Mouse (Mus musculus) monocyte, adult 5-6 weeks (primary cell): Measurements from ENCODE around the gene Cep97. TPM values are rescaled to one million over a fixed set of nuclear protein-coding genes. Genes with fewer than 3 reads are reported as not detected.
"Not testable (repeated sequence)": the region's sequence is repeated elsewhere in the genome, so short reads cannot be mapped to it uniquely, and the experiment has no call there.

ENCODE experiments used
- ATAC-seq: fragments of 153-309, 156-312 bp; replicated peaks from 2 replicates; pipeline ENCODE4 v1.8.0; 2017; ENCODE audit warnings: mild to moderate bottlenecking; ENCODE audit not compliant: low TSS enrichment, insufficient number of reproducible peaks, severe bottlenecking, poor library complexity, low FRiP score
- total RNA-seq: library from RNA; stranded (forward); fragments of 200-1000, 200-491, 200-594 nt; gene quantifications from 3 replicates; pipeline ENCODE4 v1.2.3, GENCODE M21; 2017

The Cep97 gene
- 2.2 to 16.1 TPM (median 6.4 TPM) in 3 replicates for total RNA-seq

DNA sequence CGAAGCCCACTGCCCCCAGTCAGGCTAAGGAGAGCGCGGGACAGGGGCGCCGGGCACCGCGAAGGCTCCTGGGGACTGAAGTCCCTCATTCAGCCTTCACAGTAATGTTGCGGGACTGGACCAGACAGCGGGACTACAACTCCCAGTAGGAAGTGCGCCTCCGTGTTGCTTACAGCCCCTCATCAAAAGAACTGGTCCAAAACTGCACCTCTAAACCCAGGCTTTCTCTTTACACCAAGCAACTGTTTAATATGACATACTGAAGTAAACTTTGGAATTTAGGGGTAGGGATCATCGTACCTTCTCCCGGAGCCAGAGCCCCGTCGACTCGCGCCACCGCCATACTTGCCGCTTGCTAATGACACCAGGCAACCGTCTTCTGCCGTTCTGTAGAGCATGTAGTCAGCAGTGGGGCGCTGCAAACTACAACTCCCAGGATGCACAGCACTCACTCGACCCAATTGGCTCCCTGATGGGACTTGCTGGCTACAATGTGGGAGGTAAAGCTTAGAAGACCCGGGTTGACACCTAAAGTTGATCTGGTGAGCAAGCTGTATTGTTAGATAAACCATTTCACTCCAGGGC lies at the start of gene Cep97:
Gene Cep97 (minus strand): TSS at position 403 of the 585 bp plus-strand sequence.
- peak; percentile 98 for ATAC-seq

DNA sequence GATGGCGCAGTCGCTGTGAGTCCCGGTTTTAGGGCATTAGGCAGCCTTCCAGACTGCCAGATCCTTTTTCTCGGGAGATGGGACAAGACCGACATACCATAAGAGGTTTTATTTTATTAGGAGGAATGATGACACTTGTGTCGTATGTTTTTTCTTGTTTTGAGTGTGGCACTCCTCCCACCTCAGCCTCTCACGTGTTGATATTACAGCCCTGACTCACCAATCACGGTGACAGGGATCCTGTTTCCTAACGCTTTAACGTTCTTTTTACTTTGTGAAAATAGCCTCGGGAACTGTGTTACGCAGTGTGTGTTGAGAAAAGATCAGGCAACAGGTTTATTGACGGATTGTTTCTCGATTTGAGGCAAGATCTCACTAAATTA lies 40.2 kb upstream of the Cep97 start:
- ATAC-seq, result peak; percentile 56

DNA sequence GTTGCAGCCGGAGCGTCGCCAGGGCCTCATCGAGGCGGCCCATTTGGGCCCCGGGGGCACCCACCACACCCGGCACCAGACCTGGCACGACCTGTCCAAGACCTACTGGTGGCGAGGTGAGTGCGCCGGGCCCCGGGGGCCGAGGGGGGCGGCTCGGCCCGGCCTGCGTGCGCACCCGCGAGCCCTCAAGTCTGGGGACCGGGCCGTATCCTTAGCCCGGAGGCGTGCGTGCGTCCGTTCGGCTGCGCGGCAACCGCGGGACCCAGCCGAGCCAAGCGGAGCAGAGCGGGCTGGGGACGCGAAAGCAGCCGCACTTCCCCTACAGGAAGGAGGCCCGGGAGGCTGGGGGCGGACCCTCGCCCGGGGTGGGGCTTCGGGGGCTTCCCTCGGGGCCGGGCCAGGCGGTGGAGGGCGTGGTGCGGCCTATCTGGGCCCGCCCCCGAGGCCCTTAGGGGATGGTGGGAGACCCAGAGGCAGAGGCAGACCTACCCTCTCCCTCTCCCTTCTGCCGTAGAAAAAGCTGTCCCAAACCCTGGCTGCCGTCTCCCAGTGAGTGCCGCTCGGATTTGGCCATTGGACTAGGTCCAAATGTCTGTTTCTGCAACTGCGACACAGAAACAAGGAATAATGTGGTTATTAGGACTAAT lies 39.7 kb upstream of the Cep97 start:
- peak; percentile 74 for ATAC-seq

DNA sequence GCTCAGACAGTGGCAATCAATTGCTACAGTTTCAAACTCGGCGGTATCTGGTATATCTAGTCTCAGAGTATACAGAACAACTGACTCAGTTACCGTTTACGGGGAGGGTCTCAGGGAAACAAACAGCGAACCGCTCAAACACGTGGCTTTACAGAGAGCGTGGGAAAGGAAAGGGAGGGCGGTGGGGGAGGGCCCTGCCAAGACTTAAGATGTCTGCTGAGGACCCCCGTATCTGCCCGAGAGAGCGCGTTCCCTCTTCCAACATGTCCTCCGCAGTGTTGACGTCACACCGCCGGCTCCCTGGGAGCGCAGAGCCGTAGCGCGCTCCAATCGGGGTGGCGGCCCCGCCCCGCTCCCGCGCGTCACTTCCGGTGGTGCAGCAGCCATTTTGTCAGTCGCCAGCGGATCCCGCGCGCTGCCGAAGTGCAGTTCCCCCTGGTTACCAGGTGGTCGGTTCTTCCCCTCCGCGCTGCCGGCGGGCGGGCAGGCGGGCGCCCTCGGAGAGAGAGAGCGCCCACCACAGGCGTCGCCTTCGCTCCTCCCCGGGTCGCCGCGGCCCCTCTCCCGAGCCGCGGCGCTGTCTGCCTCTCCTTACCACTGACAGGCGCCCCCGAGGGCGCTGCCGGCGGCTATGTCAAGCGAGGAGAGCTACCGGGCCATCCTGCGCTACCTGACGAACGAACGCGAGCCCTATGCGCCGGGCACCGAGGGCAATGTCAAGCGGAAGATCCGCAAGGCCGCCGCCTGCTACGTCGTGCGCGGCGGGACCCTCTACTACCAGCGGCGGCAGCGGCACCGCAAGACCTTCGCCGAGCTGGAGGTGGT lies 39.0 kb upstream of the Cep97 start, which contains the start of gene Zbtb11:
Gene Zbtb11 (plus strand): TSS at position 453 of the 825 bp plus-strand sequence.
- peak; percentile 94 for ATAC-seq

DNA sequence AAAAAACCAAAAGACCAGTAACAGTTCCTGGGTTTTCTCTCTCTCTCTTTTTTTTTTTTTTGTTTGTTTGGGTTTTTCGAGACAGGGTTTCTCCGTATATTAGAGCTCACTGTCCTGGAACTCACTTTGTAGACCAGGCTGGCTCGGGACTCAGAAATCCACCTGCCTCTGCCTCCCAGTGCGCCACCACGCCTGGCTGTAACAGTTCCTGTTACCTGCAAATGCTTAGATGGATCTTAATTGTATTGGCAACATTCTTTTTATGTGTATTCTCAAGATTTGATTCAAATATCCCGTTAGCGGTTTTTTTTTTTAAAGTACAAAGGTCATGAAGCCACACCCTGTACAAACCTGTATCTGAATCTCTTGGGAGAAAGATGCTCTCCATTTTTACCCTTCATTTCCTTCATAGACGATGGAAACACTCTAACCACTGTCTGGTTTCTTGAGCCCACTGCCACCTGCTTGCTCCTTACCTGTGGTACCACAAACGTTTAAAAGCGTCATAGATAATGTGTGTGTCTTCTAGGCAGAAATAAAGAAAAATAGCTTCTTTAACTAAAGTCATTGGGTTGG lies 38.1 kb upstream of the Cep97 start:
- ATAC-seq, result no peak

DNA sequence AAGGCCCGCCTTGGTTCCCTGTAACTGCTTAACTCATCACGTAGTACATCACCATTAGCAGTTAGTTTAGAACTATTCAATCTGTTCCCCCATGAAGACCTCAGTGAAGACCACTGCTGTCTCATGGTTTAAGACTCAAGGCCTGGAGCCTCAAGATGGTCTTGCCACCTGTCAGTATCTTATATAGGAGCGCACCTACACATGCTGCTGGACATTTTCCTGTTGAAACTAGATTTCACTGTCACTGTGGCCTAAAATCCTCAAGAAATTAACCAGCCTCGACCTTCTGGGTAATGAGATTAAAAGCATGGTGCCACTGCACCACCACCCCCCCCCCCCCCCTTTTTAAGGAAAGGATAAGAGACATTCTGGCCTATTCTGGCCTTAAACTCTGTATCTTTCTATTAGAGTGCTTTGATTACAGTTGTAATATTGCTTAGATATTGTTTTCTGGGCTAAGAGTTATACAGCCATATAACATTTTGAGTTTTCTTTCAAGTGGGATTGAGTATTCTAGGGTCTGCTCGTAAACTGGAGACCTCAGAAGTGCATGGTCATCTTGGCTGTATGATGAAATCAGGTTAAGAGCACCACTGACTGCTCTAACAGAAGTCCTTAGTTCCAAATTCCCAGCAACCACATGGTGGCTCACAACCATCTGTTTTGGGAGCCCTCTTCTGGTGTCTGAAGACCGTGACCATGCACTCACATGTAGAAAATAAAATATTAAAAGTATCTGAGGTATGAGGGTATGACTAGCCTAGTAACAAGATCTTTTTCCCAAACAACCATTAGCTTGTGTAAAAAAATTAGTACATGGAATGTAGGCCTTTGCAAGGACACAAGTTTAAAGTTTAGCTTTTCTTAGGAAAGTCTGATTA lies 37.3 kb upstream of the Cep97 start:
- ATAC-seq, result no peak

DNA sequence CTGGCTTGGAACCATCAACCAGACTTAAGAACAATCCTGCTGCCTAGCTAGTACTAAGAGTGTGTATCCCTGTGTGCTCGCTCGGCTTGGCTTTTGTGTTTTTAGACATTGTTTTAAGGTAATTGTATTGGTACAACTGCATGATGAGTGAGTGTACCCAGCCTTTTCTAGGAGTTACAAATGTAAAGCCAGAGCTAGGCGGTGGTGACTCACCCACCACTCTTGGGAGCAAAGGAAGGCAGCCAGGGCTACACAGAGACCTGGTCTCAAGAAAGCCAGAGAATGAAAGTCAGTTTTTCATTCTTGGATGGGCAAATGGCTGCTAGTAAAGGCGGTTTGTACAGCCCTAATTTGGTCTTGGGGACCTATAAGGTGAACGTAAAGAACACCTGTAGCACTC lies 35.8 kb upstream of the Cep97 start:
- no peak for ATAC-seq

DNA sequence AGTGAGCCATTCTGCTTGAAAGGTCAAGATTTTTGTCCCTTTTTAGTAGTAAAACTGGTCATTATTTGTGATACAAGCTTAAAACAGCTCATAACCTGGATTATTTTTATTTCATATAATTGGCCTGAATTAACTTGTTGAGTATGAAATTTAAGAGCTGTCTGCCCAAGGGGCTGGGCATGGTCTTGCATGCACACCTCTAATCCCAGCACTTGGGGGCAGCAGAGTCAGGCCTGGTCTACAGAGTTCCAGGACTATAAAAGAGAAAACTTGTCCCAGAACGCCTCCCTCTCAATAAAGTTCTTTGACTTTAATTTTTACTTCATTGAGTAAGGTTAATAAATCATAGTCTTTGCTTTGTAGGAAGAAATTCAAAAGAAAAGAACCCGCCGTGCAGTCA lies 34.5 kb upstream of the Cep97 start:
- ATAC-seq, result no peak

DNA sequence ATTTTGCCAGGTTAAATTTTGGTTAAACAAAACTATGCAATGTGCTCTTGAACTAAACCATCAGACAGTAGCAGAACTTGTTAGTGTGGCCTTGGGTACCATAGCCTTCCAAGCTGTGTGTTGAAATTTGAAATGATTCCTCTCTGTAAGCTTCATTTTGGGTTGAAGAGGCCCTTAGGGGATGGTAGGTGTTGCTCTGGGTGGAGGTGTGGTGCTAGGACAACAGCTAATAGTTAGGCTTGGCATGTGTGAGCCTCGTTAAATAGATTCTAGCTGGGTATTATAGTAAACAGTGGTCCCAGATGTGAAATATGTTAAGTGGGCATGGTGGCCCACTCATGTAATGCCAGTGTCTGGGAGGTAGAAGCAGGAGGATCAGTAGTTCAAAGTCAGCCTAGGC lies 32.6 kb upstream of the Cep97 start:
- no peak for ATAC-seq

DNA sequence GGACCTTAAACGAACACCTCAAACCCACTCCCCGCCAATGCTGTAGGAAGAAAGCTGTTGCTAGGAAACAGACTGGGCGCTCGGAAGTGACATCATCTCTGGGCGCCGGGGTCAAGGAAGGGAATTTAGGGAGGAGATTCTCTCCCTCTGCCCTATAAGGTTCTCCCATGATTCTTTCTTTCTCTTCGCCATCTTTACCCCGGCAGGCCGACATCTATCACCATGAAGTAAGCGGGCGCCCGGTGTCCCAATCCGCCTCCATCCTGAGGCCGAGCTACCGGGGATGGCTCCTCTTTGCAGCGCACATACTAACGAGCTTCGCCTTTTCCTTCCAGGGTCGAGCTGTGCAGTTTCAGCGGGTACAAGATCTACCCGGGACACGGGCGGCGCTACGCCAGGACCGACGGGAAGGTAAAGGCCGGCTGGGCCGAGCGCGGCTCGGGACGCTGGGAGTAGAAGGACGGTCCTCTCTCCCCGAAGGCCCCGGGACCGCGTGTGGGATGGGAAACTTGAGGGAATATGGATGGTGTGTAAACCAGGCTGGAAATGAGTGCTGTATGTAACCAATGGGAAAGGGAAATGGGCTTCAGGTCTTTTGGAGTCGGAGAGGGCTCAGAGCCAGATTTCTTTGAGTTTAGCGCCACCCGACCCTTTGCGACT lies 31.7 kb upstream of the Cep97 start, which contains the start of gene Rpl24:
Gene Rpl24 (plus strand): TSS at position 64 of the 660 bp plus-strand sequence.
- ATAC-seq, result peak; percentile 95

DNA sequence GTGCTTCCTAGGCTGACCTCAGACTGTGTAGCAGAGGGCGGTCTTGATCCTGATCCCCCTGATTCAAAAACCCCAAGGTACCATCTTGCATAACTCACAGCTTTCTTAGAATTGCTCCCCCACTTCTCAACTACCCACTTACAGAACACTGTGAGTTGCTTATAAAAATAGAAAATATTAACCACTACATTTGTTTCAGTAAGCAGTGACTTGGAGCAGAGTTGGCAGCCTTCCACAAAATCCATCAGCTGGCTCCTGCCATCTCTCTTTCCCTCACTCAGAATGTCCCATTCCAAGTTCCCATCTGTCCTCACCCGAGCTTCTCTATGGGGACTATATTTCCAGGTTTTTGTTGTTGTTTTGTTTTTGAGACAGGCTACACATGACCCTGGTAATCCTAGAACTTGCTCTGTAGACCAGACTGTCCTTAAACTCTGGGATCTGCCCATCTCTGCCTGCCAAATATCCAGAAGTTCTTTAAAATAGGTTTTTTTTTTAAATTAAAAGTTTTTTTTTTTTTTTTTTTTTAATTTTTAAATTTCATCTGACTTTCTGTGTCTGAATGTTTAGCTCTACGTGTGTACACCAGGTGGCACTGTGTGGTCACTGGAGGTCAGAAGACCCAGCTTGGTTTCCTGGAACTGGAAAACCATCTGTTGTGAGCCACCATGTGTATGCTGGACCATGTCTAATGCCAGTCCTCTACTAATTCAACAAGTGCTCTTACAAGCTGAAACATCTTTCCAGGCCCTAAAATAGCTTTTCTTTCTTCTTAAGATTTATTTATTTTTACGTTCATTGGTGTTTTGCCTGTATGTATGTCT lies 29.7 kb upstream of the Cep97 start:
- ATAC-seq, result no peak; the same call in 1 of the 2 replicates

DNA sequence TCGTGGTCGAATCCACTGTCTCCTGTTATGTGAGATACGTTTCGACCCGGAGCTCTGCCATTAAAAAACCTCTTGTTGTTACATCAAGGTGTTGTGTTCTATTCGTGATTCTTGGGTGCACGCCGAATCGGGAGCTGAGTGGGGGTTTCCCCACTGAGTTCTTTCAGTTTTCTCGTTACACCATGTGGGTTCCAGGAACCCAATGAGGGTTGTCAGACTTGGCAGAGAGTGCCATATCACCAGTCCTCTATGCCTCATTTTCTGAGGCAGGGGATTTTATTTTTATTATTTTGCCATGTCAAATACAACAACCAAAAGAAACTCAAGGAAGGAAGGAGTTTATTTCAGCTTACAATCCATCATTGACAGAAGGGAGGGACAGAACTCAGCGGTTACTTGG lies 28.4 kb upstream of the Cep97 start:
- ATAC-seq, result not testable (repeated sequence)

DNA sequence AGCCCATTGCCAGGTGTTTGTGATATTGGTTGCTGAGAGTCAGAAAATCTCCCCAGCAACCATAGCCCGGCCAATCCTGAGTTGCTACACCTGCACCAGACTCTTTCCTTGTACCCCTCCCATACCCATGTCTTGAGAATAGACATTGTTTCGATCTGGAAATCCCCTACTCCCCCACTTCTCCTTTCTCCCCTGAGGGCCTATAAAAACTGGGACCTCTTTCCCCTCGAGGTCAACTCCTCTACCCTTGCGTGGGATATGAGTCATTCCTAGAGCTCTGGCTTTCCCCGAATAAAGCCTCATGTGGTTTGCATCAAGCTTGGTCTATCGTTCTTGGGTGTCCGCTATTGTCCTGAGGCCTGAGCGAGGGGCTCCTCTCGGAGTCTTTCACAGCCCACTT lies 19.5 kb upstream of the Cep97 start:
- not testable (repeated sequence) for ATAC-seq

DNA sequence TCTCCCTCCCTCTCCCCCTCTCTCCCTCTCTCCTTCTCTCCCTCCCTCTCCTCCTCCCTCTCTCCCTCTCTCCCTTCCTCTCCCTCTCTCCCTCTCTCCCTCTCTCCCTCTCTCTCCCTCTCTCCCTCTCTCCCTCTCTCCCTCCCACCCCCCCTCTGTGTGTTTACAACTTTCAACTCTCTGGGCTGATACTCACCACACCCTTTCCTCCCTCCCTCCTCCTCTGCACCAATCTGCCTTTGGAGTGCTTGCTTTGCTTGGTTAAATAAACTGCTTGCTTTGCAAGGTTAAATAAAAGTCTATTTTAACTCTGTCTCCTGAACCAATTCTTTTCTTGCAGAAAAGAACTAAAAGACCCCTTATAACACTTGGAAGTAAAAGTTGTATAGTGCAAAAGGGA lies 18.1 kb upstream of the Cep97 start:
- no peak for ATAC-seq

DNA sequence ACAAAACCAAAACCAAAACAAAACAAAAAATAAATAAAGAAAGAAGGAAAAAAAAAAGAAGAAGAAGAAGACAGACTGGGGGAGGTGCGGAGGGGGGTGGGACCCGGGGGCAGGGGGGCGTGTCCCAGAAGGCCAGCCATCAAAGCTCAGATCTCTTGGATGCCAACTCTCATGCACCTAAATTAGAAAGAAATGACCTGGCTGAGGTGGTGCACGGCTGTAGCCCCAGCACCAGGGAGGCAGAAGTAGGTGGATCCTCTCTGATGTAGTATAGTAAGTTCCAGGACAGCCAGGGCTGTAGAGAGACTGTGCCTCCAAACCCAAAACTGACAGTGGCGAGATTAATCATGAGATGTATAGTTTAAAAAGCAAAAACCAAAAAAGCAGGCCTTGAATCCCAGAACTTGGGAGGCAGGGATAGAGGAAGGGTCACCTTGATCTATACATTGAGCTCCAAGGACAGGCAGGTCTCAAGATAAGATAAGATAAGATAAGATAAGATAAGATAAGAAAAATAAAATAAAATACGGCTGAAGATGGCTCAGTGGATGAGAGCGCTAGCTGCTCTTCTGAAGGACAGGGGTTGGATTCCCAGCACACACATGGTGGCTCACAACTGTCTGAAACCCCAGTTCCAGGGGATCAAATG lies 17.1 kb upstream of the Cep97 start:
- no peak; the same call in 1 of the 2 replicates for ATAC-seq

DNA sequence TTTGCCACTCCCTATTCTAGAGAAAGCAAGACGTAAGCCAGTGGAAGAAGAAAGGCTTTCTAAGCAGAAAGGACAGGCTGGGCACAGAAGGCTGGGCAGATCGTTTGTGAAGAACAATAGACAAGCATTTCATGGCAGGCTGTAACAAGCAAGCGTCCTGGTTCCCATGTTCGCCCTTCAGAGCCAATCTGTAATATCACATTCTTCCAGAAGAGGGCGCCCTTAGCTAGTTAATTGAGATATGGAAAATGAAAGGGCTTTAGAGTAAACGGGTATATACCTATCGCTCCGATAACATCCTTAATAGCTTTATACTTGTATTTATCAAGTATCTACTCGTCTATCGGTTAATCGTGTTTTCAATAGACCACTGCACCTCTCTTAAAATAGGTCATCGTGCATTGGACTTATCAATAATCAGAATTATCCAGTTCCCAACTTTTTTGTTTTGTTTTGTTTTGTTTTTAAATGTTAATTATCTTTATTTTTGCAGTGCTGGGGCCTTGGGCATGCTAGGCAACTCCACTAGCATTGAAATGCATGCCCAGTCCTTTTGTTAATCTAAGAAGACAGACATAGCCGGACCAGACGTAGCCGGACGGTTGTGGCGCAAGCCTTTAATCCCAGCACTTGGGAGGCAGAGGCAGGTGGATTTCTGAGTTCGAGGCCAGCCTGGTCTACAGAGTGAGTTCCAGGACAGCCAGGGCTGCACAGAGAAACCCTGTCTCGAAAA lies 16.5 kb upstream of the Cep97 start:
- peak; percentile 92 for ATAC-seq
